Mouse (Mus musculus): ENCODE measurements around the gene Dda1.

DNA sequence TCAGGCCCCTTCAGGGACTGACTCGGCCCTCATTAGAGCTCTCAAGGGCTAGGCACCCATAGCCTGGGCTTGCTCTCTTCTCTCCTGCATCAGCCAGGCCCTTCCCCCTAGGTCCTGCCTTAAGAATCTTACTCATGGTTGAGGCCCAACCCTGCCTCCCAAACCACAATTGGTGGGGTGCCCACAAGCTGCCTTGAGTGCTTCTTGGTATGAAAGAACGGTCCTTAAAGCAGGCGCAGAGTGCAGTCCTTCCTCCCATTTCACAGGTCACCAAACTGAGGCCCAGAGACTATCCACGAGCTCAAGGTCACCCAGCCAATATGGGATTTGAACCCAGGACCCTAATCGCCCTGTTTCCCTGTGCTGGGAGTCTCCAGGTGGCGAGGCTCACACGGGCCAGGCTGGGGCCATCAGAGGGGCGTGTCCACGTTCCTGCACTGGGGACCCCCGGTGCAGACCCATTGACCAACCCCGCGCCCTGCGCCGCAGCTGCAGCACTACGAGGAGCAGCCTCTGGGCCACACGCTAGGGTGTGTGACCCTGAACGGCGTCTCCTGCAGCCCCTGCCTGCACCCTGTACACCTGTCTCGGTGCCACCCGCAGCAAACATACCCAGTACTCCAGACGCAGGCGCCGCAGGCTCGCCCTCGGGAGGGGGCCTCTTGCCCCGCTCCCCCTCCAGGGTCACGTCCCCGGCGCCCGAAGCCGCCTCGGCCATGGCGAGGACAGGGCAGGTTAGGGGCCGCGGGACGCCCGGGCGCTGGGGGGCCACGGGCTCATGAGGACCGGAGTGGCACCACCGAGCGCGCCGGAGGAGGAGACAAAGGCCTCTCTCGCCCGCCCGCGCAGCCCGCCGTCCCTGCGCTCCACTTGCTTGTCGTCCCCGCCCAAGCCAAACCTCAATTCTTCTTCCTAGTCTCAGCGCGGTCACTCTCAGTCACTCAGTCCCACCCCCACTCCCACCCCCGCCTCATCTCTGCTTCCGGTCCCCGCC, 16.4 kb downstream of the Dda1 start, which contains the start of gene Ano8:
- no peak for TF ChIP-seq CTCF (IDR thresholded peaks at IDR 0.05; ENCODE audit: low read depth)
- TF ChIP-seq EP300 (IDR thresholded peaks at IDR 0.05; ENCODE audit: low read depth), result no peak

Measured in liver, embryonic 14.5 days (tissue).